Mouse (Mus musculus) erythroblast, embryonic 14.5 days (primary cell): ENCODE measurements around the gene Lce1e. TPM values are rescaled to one million over a fixed set of nuclear protein-coding genes. Genes with fewer than 3 reads are reported as not detected.

ENCODE experiments used
- H3K27me3 ChIP-seq: 2 replicates; pipeline ENCODE4 v1.6.1; 2012; ENCODE audit warnings: inconsistent platforms; ENCODE audit not compliant: control insufficient read depth
- H3K36me3 ChIP-seq: 2 replicates; pipeline ENCODE4 v1.6.1; 2012; ENCODE audit warnings: mild to moderate bottlenecking, inconsistent platforms; ENCODE audit not compliant: control insufficient read depth
- H3K4me1 ChIP-seq: 2 replicates; pipeline ENCODE4 v1.6.1; 2012; ENCODE audit warnings: inconsistent platforms; ENCODE audit not compliant: control insufficient read depth
- H3K4me3 ChIP-seq: replicated peaks from 2 replicates; pipeline ENCODE3; 2012; ENCODE audit warnings: moderate library complexity, mild to moderate bottlenecking, inconsistent platforms
- H3K9me3 ChIP-seq: 2 replicates; pipeline ENCODE4 v1.6.1; 2012; ENCODE audit warnings: low read length, inconsistent platforms, mixed read lengths; ENCODE audit not compliant: control insufficient read depth
- GATA1 ChIP-seq: IDR thresholded peaks from 2 replicates; pipeline ENCODE4 v1.6.1; 2012; ENCODE audit warnings: low read length, inconsistent platforms, mixed read lengths
- TAL1 ChIP-seq: IDR thresholded peaks from 3 replicates; pipeline ENCODE4 v1.6.1; 2012; ENCODE audit warnings: low read length, inconsistent platforms, mixed read lengths
- polyA plus RNA-seq: library from polyadenylated mRNA; stranded (reverse); fragments of >175 nt; gene quantifications from 2 replicates; pipeline ENCODE4 v1.2.3, GENCODE M21; 2012

Gene Lce1e
- polyA plus RNA-seq, 1 experiment: not detected

GRCm38 (mm10) chr3:92687110-92687509 is 21.8 kb downstream of the Lce1e start, which contains the start of gene Lce1d:
TSS of gene Lce1d (minus strand) at chr3:92687210.
- Histone ChIP-seq H3K36me3 (no peaks in the 10 kb centered on the region), H3K27me3 (no peaks in the 10 kb centered on the region), H3K4me3 (no peak within 1 kb of the TSS), H3K4me1 (no peaks in the 10 kb centered on the region), H3K9me3 (no peaks in the 10 kb centered on the region)
- TF ChIP-seq TAL1: no peak
- no peak for TF ChIP-seq GATA1

DNA sequence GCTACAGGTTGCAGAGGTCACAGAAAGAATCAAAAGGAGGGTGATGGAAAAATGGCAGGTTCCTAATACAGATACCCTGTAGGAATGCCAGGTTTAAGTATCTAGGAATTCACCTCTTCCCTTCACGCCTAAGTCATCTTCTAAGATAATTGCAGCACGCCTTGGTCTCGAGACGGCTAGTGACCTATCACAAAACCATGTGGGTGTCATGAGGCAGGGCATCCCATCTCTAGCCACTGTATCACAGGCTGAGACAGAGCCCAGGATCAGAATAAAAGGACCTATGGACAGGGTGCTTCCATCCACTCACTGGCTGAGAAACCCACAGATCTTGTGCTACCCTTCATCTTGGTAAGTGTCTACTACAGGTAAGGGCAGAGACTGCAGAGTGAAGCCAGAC is 29.9 kb downstream of the Lce1e start, which contains the start of gene Lce1c:
TSS of gene Lce1c (plus strand) at position 301 of the 400 bp plus-strand sequence.
- no peaks in the 10 kb centered on the region for H3K4me1 ChIP-seq
- H3K27me3 ChIP-seq: no peaks in the 10 kb centered on the region
- TF ChIP-seq TAL1 (no peak), GATA1 (no peak)

GRCm38 (mm10) chr3:92670215-92670614 is 38.7 kb downstream of the Lce1e start, which contains the start of gene Lce1a2:
TSS of gene Lce1a2 (minus strand) at chr3:92670315.
- no peaks in the 10 kb centered on the region for H3K36me3 ChIP-seq
- no peak within 1 kb of the TSS for H3K4me3 ChIP-seq
- H3K4me1 ChIP-seq: no peaks in the 10 kb centered on the region
- no peaks in the 10 kb centered on the region for H3K9me3 ChIP-seq
- no peaks in the 10 kb centered on the region for H3K27me3 ChIP-seq
- no peak for TF ChIP-seq GATA1
- no peak for TF ChIP-seq TAL1

More for the DNA sequence above, 29.9 kb downstream of the Lce1e start, which contains the start of gene Lce1c:
- H3K4me3 ChIP-seq: no peak within 1 kb of the TSS
- H3K9me3 ChIP-seq: no peaks in the 10 kb centered on the region
- no peaks in the 10 kb centered on the region for H3K36me3 ChIP-seq

Other genes starting within 250 kb of the Lce1e start
- gene Sprr1a, start 223.2 kb downstream of the Lce1e start, polyA plus RNA-seq: not detected in 2 replicates
- not detected in 2 replicates for gene Sprr4, start 208.6 kb downstream of the Lce1e start, polyA plus RNA-seq
- gene 2310046K23Rik, start 174.6 kb downstream of the Lce1e start, polyA plus RNA-seq: not detected in 2 replicates
- gene Ivl, start 135.3 kb downstream of the Lce1e start, polyA plus RNA-seq: not detected in 2 replicates
- not detected in 2 replicates for gene Smcp, start 120.1 kb downstream of the Lce1e start, polyA plus RNA-seq
- gene 2210017I01Rik, start 101.6 kb downstream of the Lce1e start, polyA plus RNA-seq: not detected in 2 replicates
- gene Lce6a, start 87.4 kb downstream of the Lce1e start, polyA plus RNA-seq: not detected in 2 replicates
- not detected in 2 replicates for gene Lce1a1, start 60.8 kb downstream of the Lce1e start, polyA plus RNA-seq
- not detected in 2 replicates for gene Lce1b, start 52.1 kb downstream of the Lce1e start, polyA plus RNA-seq
- gene Lce1a2, start 38.8 kb downstream of the Lce1e start, polyA plus RNA-seq: not detected in 2 replicates
- not detected in 2 replicates for gene Lce1c, start 29.8 kb downstream of the Lce1e start, polyA plus RNA-seq
- not detected in 2 replicates for gene Lce1d, start 21.9 kb downstream of the Lce1e start, polyA plus RNA-seq
- gene Lce1f, start 11.3 kb upstream of the Lce1e start, polyA plus RNA-seq: not detected in 2 replicates
- gene Gm38119, start 30.0 kb upstream of the Lce1e start, polyA plus RNA-seq: not detected in 2 replicates
- not detected in 2 replicates for gene Lce1g, start 43.3 kb upstream of the Lce1e start, polyA plus RNA-seq
- gene Lce1h, start 56.0 kb upstream of the Lce1e start, polyA plus RNA-seq: not detected in 2 replicates
- gene Lce1i, start 69.8 kb upstream of the Lce1e start, polyA plus RNA-seq: not detected in 2 replicates
- gene Lce1j, start 81.4 kb upstream of the Lce1e start, polyA plus RNA-seq: not detected in 2 replicates
- gene Lce1k, start 98.8 kb upstream of the Lce1e start, polyA plus RNA-seq: not detected in 2 replicates
- gene Kprp, start 118.2 kb upstream of the Lce1e start, polyA plus RNA-seq: not detected in 2 replicates
- not detected in 2 replicates for gene Lce1l, start 142.2 kb upstream of the Lce1e start, polyA plus RNA-seq
- not detected in 2 replicates for gene 2310050C09Rik, start 161.1 kb upstream of the Lce1e start, polyA plus RNA-seq
- gene Lce3a, start 217.2 kb upstream of the Lce1e start, polyA plus RNA-seq: not detected in 2 replicates
- not detected in 2 replicates for gene Lce3b, start 223.9 kb upstream of the Lce1e start, polyA plus RNA-seq
- not detected in 2 replicates for gene Lce3c, start 235.4 kb upstream of the Lce1e start, polyA plus RNA-seq
- gene Lce3d, start 248.3 kb upstream of the Lce1e start, polyA plus RNA-seq: not detected in 2 replicates